Mouse (Mus musculus): ENCODE results near the gene Rnf130.

Rnf130 gene

DNA sequence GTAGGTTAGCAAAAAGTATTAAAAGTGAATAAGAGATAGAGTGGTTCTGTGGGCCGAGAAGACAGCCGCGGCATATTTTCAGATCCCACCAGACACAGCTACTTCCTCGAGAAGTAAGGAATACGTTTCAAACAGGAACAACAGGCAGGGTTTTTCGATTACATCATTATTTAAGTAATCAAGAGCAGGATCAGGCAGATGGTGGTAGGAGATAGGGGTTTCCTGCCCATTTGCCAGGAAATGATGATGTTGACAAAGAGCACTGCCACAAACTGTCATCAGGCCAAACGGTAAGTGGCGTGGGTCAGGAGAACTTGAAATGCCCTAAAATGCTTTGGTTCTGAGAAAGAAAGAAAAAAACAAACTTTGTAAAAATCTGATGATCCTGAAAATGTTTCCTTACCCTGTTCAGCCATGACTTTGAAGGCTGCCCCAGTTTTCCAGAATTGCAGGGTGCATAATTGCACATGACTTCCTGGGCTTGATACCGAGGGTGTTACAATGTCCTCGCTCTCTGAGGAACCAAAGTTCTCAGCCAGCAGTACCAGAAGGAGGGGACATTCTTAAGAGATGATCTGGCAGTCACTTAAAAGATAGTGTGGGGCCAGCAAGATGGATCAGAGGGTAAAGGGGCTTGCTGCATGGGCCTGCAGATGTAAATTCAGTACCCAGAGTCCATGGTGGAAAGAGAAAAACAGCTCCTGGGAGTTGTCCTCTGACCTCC lies 109.2 kb downstream of the Rnf130 start:
- no peak for DNase-seq (ENCODE audit: low read depth, low spot score)

DNA sequence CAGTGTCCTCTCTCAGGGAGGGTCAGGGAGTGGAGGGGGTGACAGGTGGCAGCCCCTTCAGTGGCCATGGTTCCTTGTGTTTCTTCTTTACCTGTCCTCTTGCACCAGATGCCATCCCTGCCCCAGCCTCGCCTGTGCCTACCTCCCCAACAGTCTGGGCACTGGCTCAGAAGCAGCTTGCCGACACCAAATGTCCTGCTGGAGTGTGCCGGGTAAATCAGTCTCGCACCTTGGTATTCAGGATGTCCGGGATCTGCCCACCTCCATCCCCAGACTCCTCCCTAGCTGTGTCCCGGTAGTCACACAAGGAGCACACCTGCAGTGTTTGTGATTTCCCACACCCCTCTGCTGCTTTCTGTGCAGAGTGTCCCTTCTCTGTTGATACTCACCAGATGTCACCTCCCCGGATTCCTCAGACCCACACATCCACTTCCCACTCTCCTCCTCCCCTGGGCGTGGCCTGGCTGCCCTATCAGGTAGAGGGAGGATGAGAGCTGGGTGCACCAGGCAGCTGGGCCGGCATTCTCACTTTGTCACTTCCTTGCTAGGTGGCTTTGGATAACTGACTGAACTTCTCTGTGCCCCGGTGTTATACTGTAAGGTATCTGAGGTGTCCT lies 113.2 kb downstream of the Rnf130 start:
- DNase-seq (ENCODE audit: low read depth, low spot score): peak; percentile 64

DNA sequence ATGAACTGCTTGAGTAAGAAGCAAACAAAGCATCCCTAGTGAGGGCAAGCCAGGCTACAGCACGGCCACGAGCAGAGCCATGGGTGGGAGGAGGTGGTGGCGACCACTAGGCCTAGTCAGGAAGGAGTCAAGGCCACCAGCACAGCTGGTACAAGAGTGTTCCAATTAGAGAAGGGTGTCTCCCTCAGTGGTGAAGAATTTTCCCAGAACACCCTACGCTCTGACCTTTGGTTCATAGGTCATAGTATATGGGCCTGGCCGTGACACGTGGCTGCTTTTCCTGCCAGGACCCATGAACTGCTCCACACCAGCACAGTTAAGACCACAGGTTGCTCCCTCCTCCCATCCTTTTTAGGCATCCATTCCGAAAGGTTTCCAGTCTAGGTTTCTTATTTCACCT lies 114.4 kb downstream of the Rnf130 start:
- peak; percentile 83 for DNase-seq (ENCODE audit: low read depth, low spot score)

DNA sequence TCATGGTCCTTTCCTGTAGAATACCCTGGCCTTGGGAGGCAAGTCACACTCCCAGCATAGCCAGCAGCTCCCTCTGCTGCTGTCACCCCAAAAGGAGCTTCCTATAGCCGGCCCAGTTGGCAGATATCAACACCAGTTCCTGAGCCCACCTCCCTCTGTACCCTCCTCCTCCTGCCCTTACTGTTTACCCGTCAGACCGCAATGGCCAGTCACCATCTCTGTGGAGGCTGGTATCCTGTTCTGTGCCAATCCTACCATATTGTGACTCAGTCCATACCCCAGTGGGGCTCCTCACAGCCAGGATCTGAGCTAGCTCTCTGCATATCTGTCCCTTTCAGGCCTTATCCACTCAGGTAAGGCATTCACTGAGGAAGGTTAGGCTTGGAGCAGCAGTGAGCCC lies 120.4 kb downstream of the Rnf130 start:
- no peak for DNase-seq (ENCODE audit: low read depth, low spot score)

DNA sequence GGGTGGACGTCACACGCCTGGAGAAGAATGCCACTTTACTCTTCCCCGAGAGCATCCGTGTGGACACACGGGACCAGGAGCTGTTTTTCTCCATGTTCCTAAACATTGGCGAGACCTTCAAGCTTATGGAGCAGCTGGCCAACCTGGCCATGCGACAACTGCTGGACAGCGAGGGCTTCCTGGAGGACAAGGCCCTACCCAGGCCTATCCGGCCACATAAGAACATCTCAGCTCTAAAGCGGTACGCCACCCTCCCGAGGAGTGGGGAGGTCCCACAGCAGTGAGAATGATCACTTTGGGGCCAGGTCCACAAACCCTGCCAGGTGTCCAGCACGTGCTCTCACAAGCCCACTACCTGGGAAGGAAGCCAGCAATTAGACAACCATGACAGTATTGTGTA lies 121.0 kb downstream of the Rnf130 start:
- DNase-seq (ENCODE audit: low read depth, low spot score): no peak

DNA sequence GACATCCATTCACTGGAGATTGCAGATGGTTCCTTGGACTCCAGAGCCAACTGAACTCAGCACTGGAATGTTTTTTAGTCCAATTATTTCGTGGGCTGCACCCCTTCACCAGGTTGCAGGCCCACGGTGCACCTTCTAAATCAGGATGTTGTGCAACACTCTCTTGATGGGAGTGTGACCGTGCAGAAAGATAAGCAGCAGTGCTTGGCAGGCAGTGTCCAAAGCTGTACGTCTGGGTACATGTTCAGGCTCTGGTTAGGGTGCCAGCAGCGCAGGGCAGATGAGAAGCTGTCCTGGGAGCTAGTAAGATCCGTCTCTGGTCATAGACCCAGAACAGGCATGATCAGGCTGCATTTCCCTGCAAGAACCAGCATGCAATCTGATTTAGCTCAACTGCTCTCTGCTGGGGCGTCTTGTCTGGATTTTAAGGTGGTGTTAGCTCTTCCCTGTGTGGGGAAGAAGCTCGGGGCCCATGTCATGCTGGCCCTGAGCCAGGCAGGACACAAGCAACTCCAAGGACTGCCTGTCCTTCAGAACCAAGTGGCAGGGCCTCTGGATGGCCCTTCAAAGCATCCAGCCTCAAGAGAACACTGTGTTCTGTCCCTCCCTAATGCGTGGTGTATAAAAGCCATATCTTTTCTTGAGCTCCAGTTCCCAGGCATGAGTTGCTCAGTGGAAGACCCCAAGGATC lies 122.3 kb downstream of the Rnf130 start:
- DNase-seq (ENCODE audit: low read depth, low spot score): no peak

DNA sequence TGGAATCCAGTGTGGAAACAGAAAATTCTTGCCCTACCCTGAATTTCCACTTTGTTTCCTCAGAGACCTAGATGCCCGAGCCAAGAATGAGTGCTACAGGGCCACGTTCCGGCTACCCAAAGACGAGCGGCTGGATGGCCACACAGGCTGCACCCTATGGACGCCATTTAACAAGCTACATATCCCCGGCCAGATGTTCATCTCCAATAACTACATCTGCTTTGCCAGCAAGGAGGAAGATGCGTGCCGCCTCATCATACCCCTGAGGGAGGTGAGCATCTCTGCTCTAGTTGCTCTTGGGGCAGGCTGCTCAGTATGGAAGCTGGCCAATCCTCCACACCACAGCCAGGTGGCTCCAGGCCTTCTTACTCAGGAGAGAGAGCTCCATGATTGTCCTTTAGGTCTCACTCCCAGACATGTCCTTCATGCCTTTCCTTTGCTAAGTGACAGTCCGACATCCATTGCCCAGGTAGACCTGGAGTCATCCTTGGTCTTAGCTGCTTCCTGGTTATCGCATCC lies 122.9 kb downstream of the Rnf130 start:
- DNase-seq (ENCODE audit: low read depth, low spot score): no peak

DNA sequence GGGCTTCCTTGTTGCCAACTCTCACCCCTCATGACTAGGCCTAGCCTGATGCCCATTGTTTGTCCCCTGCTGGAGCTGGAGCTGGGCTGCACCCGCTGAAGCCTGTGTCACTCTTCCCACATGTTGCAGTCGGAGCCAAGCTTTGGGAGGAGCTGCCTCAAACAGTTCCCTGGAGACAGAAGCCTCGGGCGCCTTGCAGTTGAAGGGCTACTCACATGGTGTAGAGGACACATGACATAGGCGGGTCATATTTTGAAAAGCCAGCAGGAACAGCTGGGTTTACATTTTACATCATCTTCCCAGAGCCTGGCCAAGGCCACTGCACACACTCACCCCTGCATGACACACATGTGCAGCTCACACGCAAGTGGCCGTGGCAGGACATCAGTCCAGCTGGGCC lies 124.1 kb downstream of the Rnf130 start:
- DNase-seq (ENCODE audit: low read depth, low spot score): no peak

DNA sequence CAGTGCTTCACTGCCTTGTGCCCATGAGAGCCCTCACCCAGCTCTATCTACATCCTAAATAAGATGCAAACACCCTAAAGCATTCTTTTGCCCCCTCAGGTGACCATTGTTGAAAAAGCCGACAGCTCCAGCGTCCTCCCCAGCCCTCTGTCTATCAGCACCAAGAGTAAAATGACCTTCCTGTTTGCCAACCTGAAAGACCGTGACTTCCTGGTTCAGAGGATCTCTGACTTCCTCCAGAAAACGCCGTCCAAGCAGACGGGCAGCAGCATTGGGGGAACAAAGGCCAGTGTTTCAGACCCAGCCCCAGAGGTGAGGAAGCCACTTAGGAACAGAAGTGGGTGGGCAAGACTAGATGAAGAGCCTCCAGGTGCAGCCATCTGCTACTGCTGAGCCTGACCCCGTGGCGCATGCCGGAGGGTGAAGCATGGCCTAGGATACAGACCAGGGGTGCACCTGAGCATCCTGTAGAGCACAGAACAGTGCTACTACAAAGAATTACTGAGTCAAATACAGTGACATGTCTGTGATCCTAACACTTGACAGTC lies 124.5 kb downstream of the Rnf130 start:
- DNase-seq (ENCODE audit: low read depth, low spot score): no peak

DNA sequence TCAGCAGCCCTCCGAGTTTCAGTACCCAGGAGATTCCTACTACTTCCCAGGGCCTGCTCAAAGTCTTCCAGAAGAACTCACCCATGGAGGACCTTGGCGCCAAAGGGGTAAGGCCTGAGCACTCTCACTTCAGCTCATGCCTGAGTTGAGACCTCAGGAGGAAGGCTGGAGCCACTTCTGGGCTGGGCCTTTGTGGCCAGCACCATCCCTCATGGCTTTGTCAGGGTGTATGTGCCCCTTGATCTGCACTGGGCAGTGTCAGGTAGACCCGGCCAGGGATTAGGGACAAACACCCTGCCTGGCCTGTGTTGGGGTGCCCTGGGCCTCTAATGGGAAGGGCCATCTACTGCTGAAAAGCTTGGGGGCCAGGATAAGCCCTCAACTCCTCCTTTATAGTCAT lies 126.2 kb downstream of the Rnf130 start:
- DNase-seq (ENCODE audit: low read depth, low spot score): no peak

DNA sequence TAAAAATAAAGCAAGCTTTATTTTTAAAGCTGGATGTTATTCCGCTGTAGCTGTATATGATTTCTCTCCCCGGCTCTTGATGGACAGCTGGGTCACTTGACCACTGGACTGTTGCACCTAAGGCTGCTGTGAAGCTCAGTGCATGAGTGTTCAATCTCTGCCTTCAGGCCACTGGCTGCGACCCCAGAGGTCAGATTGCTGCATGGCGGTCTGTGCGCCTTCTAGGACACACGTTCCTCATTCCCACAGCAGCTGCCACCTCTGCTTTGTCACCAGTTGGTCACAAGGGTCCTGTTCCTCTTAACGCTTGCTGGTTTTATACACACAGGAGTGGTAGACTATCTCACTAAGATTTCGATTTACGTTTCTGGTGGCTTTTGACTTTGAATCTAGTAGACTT lies 129.0 kb downstream of the Rnf130 start:
- no peak for DNase-seq (ENCODE audit: low read depth, low spot score)

All from R1 (cell line).